Mouse (Mus musculus): ENCODE measurements around the gene Lhx9. TPM values are rescaled to one million over a fixed set of nuclear protein-coding genes. Genes with fewer than 3 reads are reported as not detected.
A peak's percentile ranks its signal among the peaks of the same experiment; 100 is the strongest.

Gene Lhx9
- polyA plus RNA-seq, 1 experiment from 2014 or later, result 0.32 TPM

DNA sequence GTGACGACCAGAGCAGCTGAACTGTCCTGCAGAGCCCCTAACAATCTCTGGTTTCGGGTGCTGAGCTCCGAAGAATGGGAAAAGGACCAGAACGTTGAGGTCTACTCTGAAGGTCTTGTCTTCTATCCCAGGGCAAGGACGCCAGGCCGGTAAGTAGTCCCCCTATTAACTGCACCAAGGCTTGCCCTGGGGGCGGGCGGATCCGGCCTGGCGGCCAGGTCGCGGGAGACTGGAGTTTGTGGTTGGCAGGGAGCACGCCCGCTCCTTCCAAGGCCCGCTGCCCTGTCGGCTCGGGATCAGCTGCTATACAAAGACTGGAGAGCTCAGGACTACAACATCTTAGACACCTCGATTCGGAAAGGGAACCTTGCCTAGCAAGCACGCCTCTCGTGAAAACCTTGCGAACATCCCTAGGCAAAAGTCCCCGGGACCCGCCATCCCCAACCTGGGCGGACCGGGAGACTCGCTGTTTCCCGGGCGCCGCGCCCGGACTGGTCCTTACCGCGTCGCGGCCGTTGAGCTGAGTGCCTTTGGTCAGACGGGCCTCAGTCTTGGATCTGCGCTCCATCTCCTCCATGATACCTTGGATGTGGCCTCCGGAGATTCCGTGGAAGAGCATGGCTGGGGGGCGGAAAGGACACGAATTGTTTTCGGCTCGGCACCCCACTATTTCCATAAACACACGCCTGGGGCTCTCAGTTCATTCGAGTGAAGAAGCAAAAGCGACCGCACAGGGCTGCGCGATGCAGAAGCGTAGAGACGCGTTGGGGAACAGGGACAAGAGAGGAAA lies 6.9 kb downstream of the Lhx9 start:
- under 1% methylated on average over 53 of the region's 54 CpGs for WGBS
- H3K36me3 ChIP-seq (ENCODE audit: insufficient read depth, low read length), result no peaks in the 10 kb centered on the region
- no peak overlapping the region for H3K9ac ChIP-seq (replicated peaks; ENCODE audit: low read length)

DNA sequence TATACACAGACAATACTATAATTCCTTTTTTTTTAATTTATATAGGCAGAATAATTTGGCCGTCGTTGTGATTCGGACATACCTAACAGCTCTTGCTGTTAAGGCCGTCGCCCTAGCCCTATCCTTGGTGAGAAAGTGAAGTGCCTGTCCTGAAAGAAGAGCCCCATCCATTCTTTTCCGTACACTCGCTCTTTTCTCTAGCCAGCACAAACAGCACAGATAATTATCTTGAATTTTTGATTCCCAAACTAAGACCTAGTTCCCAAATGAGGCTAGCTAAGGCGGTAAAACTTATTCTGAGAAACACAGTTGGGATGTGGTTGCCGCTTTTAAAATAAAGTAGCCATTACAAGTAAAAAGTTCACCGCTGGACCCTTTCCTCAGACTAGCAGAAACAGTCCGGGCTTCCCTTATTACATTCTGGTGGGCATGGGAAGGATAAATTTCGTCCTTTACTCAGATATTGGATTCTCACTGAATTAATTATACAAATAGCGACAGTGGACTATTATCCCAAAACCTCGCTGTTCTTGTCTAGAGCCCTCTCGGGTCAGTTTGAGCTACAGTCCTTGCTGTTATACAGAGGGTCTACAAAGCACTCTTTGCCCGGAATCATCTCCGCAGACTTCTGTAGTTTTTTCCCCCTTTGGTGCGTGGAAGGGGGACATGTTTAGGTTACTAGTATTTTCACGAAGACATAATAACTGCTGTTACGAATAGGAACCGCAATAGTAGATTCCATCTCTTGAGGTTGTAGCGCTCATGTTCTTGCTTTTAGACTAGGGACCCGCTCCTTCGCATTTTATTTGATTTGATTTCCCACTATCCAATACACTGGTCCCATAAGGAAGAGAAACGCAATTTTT lies 7.7 kb downstream of the Lhx9 start:
- Histone ChIP-seq H3K27me3 (ENCODE audit: insufficient read depth, low read length) (peaks cover 88% of the 10 kb centered on the region), H3K36me3 (ENCODE audit: insufficient read depth, low read length) (no peaks in the 10 kb centered on the region), H3K4me1 (ENCODE audit: insufficient read depth, low read length) (peaks cover 19% of the 10 kb centered on the region), H3K27ac (ENCODE audit: low read length) (no peak overlapping the region), H3K9ac (replicated peaks; ENCODE audit: low read length) (no peak overlapping the region), H3K4me2 (replicated peaks; ENCODE audit: low read depth, low read length) (no peak overlapping the region), H3K9me3 (ENCODE audit: low read length) (no peaks in the 10 kb centered on the region), H3K4me3 (ENCODE audit: low read length) (peak overlapping the region; percentile 41; the same call in 1 of the 2 replicates)
- 5% methylated on average over 25 of the region's 25 CpGs for WGBS
- no peak for ATAC-seq (ENCODE audit: low FRiP score, low TSS enrichment)

More for the DNA sequence above, 6.9 kb downstream of the Lhx9 start:
- Histone ChIP-seq H3K4me2 (replicated peaks; ENCODE audit: low read depth, low read length) (peak overlapping the region; percentile 53), H3K27me3 (ENCODE audit: insufficient read depth, low read length) (peaks cover 88% of the 10 kb centered on the region), H3K9me3 (ENCODE audit: low read length) (no peaks in the 10 kb centered on the region), H3K27ac (ENCODE audit: low read length) (no peak overlapping the region), H3K4me3 (ENCODE audit: low read length) (peak overlapping the region; percentile 41), H3K4me1 (ENCODE audit: insufficient read depth, low read length) (peaks cover 19% of the 10 kb centered on the region)
- ATAC-seq (ENCODE audit: low FRiP score, low TSS enrichment), result peak; percentile 40; the same call in 1 of the 2 replicates

DNA sequence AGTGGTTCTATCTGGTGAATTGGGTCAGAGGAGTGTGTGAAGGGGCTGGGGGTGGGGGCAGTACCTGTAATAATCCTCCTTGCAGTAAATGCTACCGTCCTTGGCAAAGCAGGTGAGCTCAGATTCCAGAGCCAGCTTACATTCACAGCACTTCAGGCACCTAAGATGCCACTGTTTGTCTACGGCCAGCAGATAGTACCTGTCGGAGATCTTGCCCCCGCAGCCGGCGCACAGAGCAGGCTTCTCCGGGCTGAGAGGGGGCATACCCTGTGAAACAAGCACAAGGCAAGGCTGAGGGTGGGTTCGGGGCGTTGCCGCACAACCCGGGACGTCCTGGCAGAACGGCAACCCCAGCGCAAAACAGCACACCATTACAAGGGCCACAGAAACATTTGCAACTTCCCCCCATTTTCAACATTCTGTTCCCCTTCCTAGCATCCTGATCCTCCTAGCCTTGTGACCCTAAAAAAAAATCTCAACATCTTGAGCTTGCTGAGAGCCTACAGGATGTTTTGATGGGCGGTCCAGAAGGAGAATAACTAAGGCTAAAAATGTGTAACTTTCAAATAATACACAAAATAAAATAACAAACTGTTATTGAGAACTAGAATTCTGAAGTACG lies 8.5 kb downstream of the Lhx9 start:
- no peak for ATAC-seq (ENCODE audit: low FRiP score, low TSS enrichment)
- Histone ChIP-seq H3K4me1 (ENCODE audit: insufficient read depth, low read length) (peaks cover 19% of the 10 kb centered on the region), H3K4me2 (replicated peaks; ENCODE audit: low read depth, low read length) (no peak overlapping the region), H3K4me3 (ENCODE audit: low read length) (no peak overlapping the region), H3K9me3 (ENCODE audit: low read length) (no peaks in the 10 kb centered on the region), H3K9ac (replicated peaks; ENCODE audit: low read length) (no peak overlapping the region), H3K27me3 (ENCODE audit: insufficient read depth, low read length) (peaks cover 88% of the 10 kb centered on the region), H3K36me3 (ENCODE audit: insufficient read depth, low read length) (no peaks in the 10 kb centered on the region), H3K27ac (ENCODE audit: low read length) (no peak overlapping the region)
- 5% methylated on average over 16 of the region's 16 CpGs for WGBS

DNA sequence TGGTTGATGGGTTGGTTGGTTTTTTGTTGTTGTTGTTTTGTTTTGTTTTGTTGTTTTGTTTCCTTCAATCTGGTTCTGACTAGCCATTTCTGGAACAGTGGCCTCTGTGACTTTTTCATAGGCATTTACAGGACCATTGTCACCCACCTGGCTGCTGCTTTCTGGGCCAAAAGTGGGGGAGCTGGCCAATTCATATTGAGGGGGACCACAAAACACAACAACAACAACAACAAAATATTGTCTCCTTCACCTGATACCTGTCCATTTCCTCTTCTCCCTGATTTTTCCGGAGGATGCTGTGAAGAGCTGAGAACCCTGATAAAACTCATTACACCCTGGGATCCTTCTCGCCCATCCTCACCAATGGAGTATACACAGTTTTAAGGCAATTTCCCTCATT lies 9.1 kb downstream of the Lhx9 start:
- Histone ChIP-seq H3K4me2 (replicated peaks; ENCODE audit: low read depth, low read length) (no peak overlapping the region), H3K27ac (ENCODE audit: low read length) (no peak overlapping the region), H3K27me3 (ENCODE audit: insufficient read depth, low read length) (peaks cover 88% of the 10 kb centered on the region), H3K4me3 (ENCODE audit: low read length) (no peak overlapping the region), H3K4me1 (ENCODE audit: insufficient read depth, low read length) (peaks cover 19% of the 10 kb centered on the region), H3K9ac (replicated peaks; ENCODE audit: low read length) (no peak overlapping the region), H3K9me3 (ENCODE audit: low read length) (no peaks in the 10 kb centered on the region), H3K36me3 (ENCODE audit: insufficient read depth, low read length) (no peaks in the 10 kb centered on the region)
- 15% methylated on average over 2 of the region's 2 CpGs for WGBS
- ATAC-seq (ENCODE audit: low FRiP score, low TSS enrichment), result no peak

DNA sequence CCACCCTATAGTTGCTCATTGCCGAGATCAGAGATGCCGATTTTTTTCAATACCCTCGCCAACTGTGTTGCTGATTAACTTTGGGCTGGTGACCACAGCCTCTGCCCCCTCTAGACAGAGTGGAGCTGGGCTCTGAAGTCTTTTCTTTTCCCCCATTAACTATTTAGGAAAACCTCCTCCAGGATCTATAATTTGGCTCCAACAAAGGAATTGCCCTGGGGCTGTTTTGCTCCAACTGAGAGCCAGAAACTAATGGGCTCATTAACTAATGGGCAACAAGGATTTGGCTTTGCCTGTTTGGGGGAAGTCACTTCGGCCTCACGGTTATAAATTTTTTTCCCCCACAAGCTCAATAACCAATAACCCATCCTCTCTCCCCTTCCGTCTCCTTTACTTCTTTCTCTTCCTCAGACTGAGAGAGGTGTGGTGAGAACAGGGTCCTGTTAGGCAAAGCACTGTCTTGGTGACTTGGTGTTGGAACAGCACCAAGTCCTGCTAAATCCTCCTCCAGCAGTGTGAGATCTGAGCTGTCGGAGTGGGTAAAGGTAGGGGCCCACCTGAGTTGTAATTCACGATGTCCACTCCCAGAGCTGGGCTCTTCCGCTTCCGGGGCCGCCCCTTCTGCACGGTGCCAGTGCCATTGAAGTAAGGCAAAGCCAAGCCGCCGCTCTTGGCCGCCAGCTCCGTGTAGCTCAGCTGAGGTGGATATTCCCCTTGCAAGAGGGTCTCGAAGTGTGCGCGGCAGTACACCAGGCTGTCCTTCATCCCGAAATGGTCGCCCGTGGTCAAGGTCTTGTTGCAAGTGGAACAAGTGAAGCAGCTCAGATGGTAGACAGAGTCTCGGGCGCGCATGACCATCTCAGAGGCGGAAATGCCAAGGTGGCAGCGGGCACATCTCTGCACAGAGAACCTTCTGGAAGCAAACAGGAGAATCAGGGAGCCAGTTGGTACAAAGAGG lies 10.3 kb downstream of the Lhx9 start:
- ATAC-seq (ENCODE audit: low FRiP score, low TSS enrichment), result peak; percentile 36; the same call in 1 of the 2 replicates
- peak overlapping the region; percentile 52 for H3K4me2 ChIP-seq (replicated peaks; ENCODE audit: low read depth, low read length)
- peak overlapping the region; percentile 33 for H3K4me3 ChIP-seq (ENCODE audit: low read length)
- H3K9me3 ChIP-seq (ENCODE audit: low read length), result no peaks in the 10 kb centered on the region
- no peak overlapping the region for H3K9ac ChIP-seq (replicated peaks; ENCODE audit: low read length)
- peaks cover 88% of the 10 kb centered on the region for H3K27me3 ChIP-seq (ENCODE audit: insufficient read depth, low read length)
- WGBS, result 7% methylated on average over 27 of the region's 27 CpGs
- no peak overlapping the region for H3K27ac ChIP-seq (ENCODE audit: low read length)
- peaks cover 12% of the 10 kb centered on the region for H3K4me1 ChIP-seq (ENCODE audit: insufficient read depth, low read length)
- H3K36me3 ChIP-seq (ENCODE audit: insufficient read depth, low read length), result no peaks in the 10 kb centered on the region

DNA sequence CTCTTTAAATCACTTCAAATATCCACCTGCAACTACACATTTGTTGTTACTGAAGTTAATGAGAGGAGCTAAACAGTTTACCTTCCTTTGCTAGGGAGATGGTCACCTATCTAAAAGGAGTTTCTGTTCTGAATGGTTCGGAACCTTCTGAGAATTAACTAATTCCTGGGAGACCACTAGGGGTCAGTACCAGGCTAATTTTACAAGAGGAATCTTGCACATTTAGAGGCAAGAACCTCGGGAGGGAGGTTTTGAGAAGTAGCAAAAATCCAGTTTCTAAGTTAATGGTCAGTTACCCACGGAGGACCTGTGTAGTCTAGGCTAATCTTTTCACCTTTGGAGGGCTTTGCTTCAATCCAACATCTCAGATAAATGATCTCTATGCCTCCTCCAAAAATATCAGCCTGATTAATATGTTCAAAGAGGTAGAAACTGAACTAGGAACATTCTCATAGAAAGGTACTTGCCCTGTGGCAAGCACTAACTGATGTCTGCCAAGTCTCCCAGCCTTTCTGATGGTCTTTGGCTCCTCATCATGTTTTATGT lies 12.9 kb downstream of the Lhx9 start:
- 3% methylated on average over 3 of the region's 3 CpGs for WGBS
- ATAC-seq (ENCODE audit: low FRiP score, low TSS enrichment), result no peak

DNA sequence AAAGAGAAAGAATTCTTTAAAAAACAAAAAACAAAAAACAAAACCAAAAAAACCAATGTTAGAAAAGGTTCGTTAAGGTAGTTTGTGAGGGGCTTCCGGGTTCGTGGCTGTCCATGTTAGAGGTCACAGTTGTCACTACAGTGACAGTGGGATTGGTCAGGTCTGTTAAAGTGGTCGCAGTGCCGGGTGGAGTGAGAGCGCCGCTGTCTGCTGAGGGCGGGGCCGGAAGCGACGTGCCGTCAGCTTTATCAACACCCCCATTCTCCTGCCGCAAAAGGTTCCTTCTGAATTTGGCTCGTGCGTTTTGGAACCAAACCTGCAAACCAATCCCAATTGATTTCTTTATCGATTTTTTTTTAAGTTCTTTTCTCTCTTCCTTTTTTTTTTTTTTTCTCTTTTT lies 17.1 kb downstream of the Lhx9 start:
- H3K4me1 ChIP-seq (ENCODE audit: insufficient read depth, low read length), result no peaks in the 10 kb centered on the region
- WGBS, result under 1% methylated on average over 16 of the region's 16 CpGs
- H3K4me2 ChIP-seq (replicated peaks; ENCODE audit: low read depth, low read length), result peak overlapping the region; percentile 50
- no peaks in the 10 kb centered on the region for H3K36me3 ChIP-seq (ENCODE audit: insufficient read depth, low read length)
- peak overlapping the region; percentile 27 for H3K4me3 ChIP-seq (ENCODE audit: low read length)
- H3K9me3 ChIP-seq (ENCODE audit: low read length), result no peaks in the 10 kb centered on the region
- H3K9ac ChIP-seq (replicated peaks; ENCODE audit: low read length), result no peak overlapping the region
- no peak for ATAC-seq (ENCODE audit: low FRiP score, low TSS enrichment)
- H3K27ac ChIP-seq (ENCODE audit: low read length), result no peak overlapping the region
- peaks cover 60% of the 10 kb centered on the region for H3K27me3 ChIP-seq (ENCODE audit: insufficient read depth, low read length)

More for the DNA sequence above, 12.9 kb downstream of the Lhx9 start:
- no peaks in the 10 kb centered on the region for H3K9me3 ChIP-seq (ENCODE audit: low read length)
- peaks cover 89% of the 10 kb centered on the region for H3K27me3 ChIP-seq (ENCODE audit: insufficient read depth, low read length)
- H3K36me3 ChIP-seq (ENCODE audit: insufficient read depth, low read length), result no peaks in the 10 kb centered on the region
- no peak overlapping the region for H3K27ac ChIP-seq (ENCODE audit: low read length)
- no peak overlapping the region for H3K9ac ChIP-seq (replicated peaks; ENCODE audit: low read length)
- H3K4me3 ChIP-seq (ENCODE audit: low read length), result no peak overlapping the region
- H3K4me2 ChIP-seq (replicated peaks; ENCODE audit: low read depth, low read length), result no peak overlapping the region
- H3K4me1 ChIP-seq (ENCODE audit: insufficient read depth, low read length), result no peaks in the 10 kb centered on the region

DNA sequence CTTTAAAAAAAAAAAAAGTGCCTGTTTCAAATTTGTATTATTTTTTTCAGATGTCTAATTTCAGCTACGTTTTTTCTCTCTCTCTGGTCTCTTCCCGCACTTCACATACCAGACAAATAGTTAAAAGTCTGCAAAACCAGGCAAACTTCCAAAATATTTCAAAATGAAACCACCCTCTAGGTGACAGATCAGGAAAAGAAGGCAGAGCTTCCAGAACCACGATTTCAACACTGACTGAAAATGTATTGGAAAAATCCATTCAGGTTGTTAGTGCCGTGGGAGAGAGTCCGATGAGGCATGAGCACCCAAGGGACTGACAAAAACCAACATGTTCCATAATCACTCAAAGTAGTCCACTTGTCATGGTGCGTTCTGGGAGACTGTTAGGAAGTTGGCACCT lies 21.5 kb downstream of the Lhx9 start:
- no peak overlapping the region for H3K9ac ChIP-seq (replicated peaks; ENCODE audit: low read length)
- H3K36me3 ChIP-seq (ENCODE audit: insufficient read depth, low read length), result no peaks in the 10 kb centered on the region
- H3K4me1 ChIP-seq (ENCODE audit: insufficient read depth, low read length), result no peaks in the 10 kb centered on the region
- no peak overlapping the region for H3K27ac ChIP-seq (ENCODE audit: low read length)
- ATAC-seq (ENCODE audit: low FRiP score, low TSS enrichment), result no peak
- no peak overlapping the region for H3K4me3 ChIP-seq (ENCODE audit: low read length)
- peaks cover 19% of the 10 kb centered on the region for H3K27me3 ChIP-seq (ENCODE audit: insufficient read depth, low read length)
- H3K4me2 ChIP-seq (replicated peaks; ENCODE audit: low read depth, low read length), result no peak overlapping the region
- no peaks in the 10 kb centered on the region for H3K9me3 ChIP-seq (ENCODE audit: low read length)
- 65% methylated on average over 6 of the region's 6 CpGs for WGBS

DNA sequence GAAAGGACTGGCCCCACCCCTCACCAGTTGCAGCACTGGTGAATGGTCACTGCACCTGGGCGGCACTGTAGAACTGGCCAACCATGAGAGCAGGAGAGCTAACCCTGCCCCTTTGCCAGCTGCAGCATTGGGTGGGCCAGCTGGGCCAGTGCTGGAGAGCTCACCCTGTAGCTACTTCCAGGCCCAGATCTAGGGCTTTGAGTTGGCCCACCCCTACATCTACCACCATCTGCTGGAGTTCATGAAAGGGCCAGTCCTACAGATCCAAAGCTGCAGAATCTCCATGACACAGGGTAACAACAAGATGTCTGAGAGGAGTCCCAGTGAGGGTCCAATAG lies 25.4 kb downstream of the Lhx9 start:
- Histone ChIP-seq H3K4me1 (ENCODE audit: insufficient read depth, low read length) (no peaks in the 10 kb centered on the region), H3K36me3 (ENCODE audit: insufficient read depth, low read length) (no peaks in the 10 kb centered on the region), H3K4me3 (ENCODE audit: low read length) (no peak overlapping the region), H3K27me3 (ENCODE audit: insufficient read depth, low read length) (peaks cover 6% of the 10 kb centered on the region), H3K9ac (replicated peaks; ENCODE audit: low read length) (no peak overlapping the region), H3K9me3 (ENCODE audit: low read length) (no peaks in the 10 kb centered on the region), H3K4me2 (replicated peaks; ENCODE audit: low read depth, low read length) (no peak overlapping the region), H3K27ac (ENCODE audit: low read length) (no peak overlapping the region)
- 0 out of 2 replicates have a peak, but pooled peaks have one; percentile 31 for ATAC-seq (ENCODE audit: low FRiP score, low TSS enrichment)
- WGBS, result 79% methylated on average over 1 of the region's 1 CpGs

All from kidney, embryonic 16.5 days (tissue).